25 mouse cellular contexts compared by ENCODE assay signal in the genomic region with DNA sequence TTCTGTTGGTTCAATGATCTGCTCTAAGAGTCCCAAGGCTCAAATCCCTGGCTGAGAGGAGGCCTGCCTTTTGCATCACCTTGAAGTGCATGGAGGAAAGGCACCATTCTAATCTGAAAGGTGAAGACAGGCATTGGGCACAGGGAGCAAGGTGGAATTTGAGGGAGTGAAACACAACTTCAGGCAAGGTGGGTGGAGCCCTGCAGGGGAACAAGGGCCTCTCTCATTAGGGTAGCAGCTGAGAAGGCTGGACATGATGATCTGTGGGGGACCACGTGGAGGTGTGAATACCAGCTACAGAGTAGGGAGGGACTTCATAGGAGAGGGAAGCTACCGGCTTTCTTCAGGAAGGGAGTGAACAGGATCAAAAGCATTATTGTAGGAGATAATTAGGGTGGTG.
"Had no signal": no experiment of that assay in that cellular context is flagged by ENCODE, and none has a peak within 500 bp of the region (broad histone marks: within the 10 kb centered on the region; RNA-seq: fewer than 3 reads in every experiment).

No protein-coding gene starts in this region.

- DNase-seq: gastrocnemius, adult 2 months; gastrocnemius, postnatal 10 days; gastrocnemius, postnatal 25 days; heart, postnatal 10 days; heart, postnatal 4 days; kidney, adult 18-20 months; kidney, adult 8-10 months; kidney, postnatal 10 days; kidney, postnatal 25 days; kidney, postnatal 4 days; liver; liver, embryonic 13.5 days had no signal

- H3K27ac ChIP-seq: gastrocnemius, adult 2 months; hindbrain, embryonic 10.5 days; hindbrain, embryonic 12.5 days; hindbrain, embryonic 14.5 days; intestine, embryonic 15.5 days; layer of hippocampus, adult 2 months; left cerebral cortex, adult 2 months; limb, embryonic 12.5 days; liver, embryonic 13.5 days; liver, embryonic 15.5 days had no signal

- H3K27me3 ChIP-seq: heart, embryonic 12.5 days; hindbrain, embryonic 12.5 days; intestine, embryonic 15.5 days; limb, embryonic 12.5 days; liver, embryonic 13.5 days; liver, embryonic 15.5 days had no signal

- H3K4me3 ChIP-seq: gastrocnemius, adult 2 months; heart, embryonic 12.5 days; hindbrain, embryonic 10.5 days; hindbrain, embryonic 12.5 days; intestine, embryonic 15.5 days; layer of hippocampus, adult 2 months; left cerebral cortex, adult 2 months; limb, embryonic 12.5 days; liver, embryonic 13.5 days; liver, embryonic 15.5 days had no signal

- H3K9me3 ChIP-seq: heart, embryonic 12.5 days; hindbrain, embryonic 10.5 days; hindbrain, embryonic 12.5 days; intestine, embryonic 15.5 days; limb, embryonic 12.5 days; liver, embryonic 13.5 days; liver, embryonic 15.5 days had no signal

- ATAC-seq: hindbrain, embryonic 16.5 days; inflammation-experienced regulatory T-cells, adult 6 months; intestine, embryonic 15.5 days; intestine, postnatal 0 days had no signal

- H3K9ac ChIP-seq: heart, embryonic 12.5 days; hindbrain, embryonic 12.5 days; hindbrain, embryonic 14.5 days; intestine, embryonic 15.5 days; limb, embryonic 12.5 days; liver, embryonic 13.5 days; liver, embryonic 15.5 days had no signal

- H3K36me3 ChIP-seq: heart, embryonic 12.5 days; hindbrain, embryonic 10.5 days; hindbrain, embryonic 12.5 days; intestine, embryonic 15.5 days; limb, embryonic 12.5 days; liver, embryonic 13.5 days; liver, embryonic 15.5 days had no signal

- H3K4me2 ChIP-seq: heart, embryonic 12.5 days; hindbrain, embryonic 12.5 days; hindbrain, embryonic 14.5 days; intestine, embryonic 15.5 days; limb, embryonic 12.5 days; liver, embryonic 11.5 days; liver, embryonic 13.5 days; liver, embryonic 15.5 days had no signal
